Mouse (Mus musculus) intestine, postnatal 0 days (tissue): ENCODE data around the gene Khdc1a. TPM values are rescaled to one million over a fixed set of nuclear protein-coding genes. Genes with fewer than 3 reads are reported as not detected.
"Not testable (repeated sequence)": the region's sequence is repeated elsewhere in the genome, so short reads cannot be mapped to it uniquely, and the experiment has no call there.

ENCODE experiments used
- ATAC-seq: fragments of 200-750 bp; cut with Nextera tagmentation; 2 replicates; pipeline ENCODE4 v1.8.0; 2017; ENCODE audit warnings: mild to moderate bottlenecking, moderate TSS enrichment, moderate library complexity
- H3K27ac ChIP-seq: fragments of 300-500 bp; sonication (generic); 2 replicates; pipeline ENCODE4 v1.5.1; 2014; ENCODE audit warnings: mild to moderate bottlenecking, low read depth, low read length, moderate library complexity
- H3K27me3 ChIP-seq: fragments of 300-500 bp; sonication (generic); replicated peaks from 2 replicates; pipeline ENCODE4 v1.6.1; 2014; ENCODE audit warnings: low read length, mixed read lengths; ENCODE audit not compliant: control insufficient read depth, insufficient read depth
- H3K36me3 ChIP-seq: fragments of 300-500 bp; sonication (generic); 2 replicates; pipeline ENCODE4 v1.6.1; 2014; ENCODE audit warnings: mild to moderate bottlenecking, moderate library complexity; ENCODE audit not compliant: control insufficient read depth, insufficient read depth
- H3K4me1 ChIP-seq: fragments of 300-500 bp; sonication (generic); replicated peaks from 2 replicates; pipeline ENCODE4 v1.6.1; 2014; ENCODE audit warnings: antibody characterized with exemption, low read length, mixed read lengths; ENCODE audit not compliant: control insufficient read depth, insufficient read depth
- H3K4me2 ChIP-seq: fragments of 300-500 bp; sonication (generic); replicated peaks from 2 replicates; pipeline ENCODE4 v1.6.1; 2014; ENCODE audit warnings: low read depth, mild to moderate bottlenecking, moderate library complexity
- H3K4me3 ChIP-seq: fragments of 300-500 bp; sonication (generic); 2 replicates; pipeline ENCODE4 v1.5.1; 2014; ENCODE audit warnings: low read depth, low read length
- H3K9ac ChIP-seq: fragments of 300-500 bp; sonication (generic); 2 replicates; pipeline ENCODE4 v1.6.1; 2014; ENCODE audit warnings: mild to moderate bottlenecking, low read depth, low read length
- H3K9me3 ChIP-seq: fragments of 300-500 bp; sonication (generic); 2 replicates; pipeline ENCODE4 v1.6.1; 2016; ENCODE audit warnings: mixed run types; ENCODE audit not compliant: control insufficient read depth
- CTCF ChIP-seq: sonication (generic); IDR thresholded peaks from 2 replicates; pipeline ENCODE4 v1.5.1; 2016; ENCODE audit warnings: low read depth, mild to moderate bottlenecking, control low read depth, antibody characterized with exemption, moderate library complexity
- WGBS: fragments of 180-500 bp; shearing (Covaris S2); extraction: QIAGEN DNeasy Blood & Tissue Kit; methylation state at CpG from one replicate; pipeline ENCODE4 v1.1.7; 2014; 5-methylcytosine and 5-hydroxymethylcytosine counted together
- polyA plus RNA-seq: library from polyadenylated mRNA; unstranded; fragments of >200 nt; fragmentation: Nextera tagmentation; extraction: Ambion mirVana; gene quantifications from 2 replicates; pipeline ENCODE4 v1.2.1, GENCODE M21; 2015

Khdc1a gene
- polyA plus RNA-seq, 1 experiment from 2014 or later = not detected

- ATAC-seq = no peak
- no peak for TF ChIP-seq CTCF
- Histone ChIP-seq H3K27me3 (no peaks in the 10 kb centered on the region), H3K36me3 (no peaks in the 10 kb centered on the region), H3K4me2 (no peak overlapping the region), H3K4me1 (no peaks in the 10 kb centered on the region), H3K9ac (no peak overlapping the region), H3K4me3 (no peak overlapping the region), H3K27ac (no peak overlapping the region), H3K9me3 (no peaks in the 10 kb centered on the region)
- WGBS = 92% methylated on average over 2 of the region's 2 CpGs
Observed at GRCm38 (mm10) chr1:21315756-21316155, 33.7 kb upstream of the Khdc1a start.

- WGBS = 81% methylated on average over 2 of the region's 2 CpGs
- Histone ChIP-seq H3K4me3 (no peak overlapping the region), H3K9me3 (no peaks in the 10 kb centered on the region), H3K36me3 (no peaks in the 10 kb centered on the region), H3K27ac (no peak overlapping the region), H3K4me2 (no peak overlapping the region), H3K27me3 (no peaks in the 10 kb centered on the region), H3K9ac (no peak overlapping the region), H3K4me1 (no peaks in the 10 kb centered on the region)
- ATAC-seq = no peak
- no peak for TF ChIP-seq CTCF
Observed at GRCm38 (mm10) chr1:21316305-21316704, 33.1 kb upstream of the Khdc1a start.

GRCm38 (mm10) chr1:21318202-21318601 is 31.2 kb upstream of the Khdc1a start:
- no peak overlapping the region for H3K9ac ChIP-seq
- no peak overlapping the region for H3K4me2 ChIP-seq
- no peak for TF ChIP-seq CTCF
- no peak for ATAC-seq
- no peaks in the 10 kb centered on the region for H3K27me3 ChIP-seq
- H3K4me1 ChIP-seq = no peaks in the 10 kb centered on the region
- no peak overlapping the region for H3K27ac ChIP-seq
- H3K36me3 ChIP-seq = no peaks in the 10 kb centered on the region
- H3K9me3 ChIP-seq = no peaks in the 10 kb centered on the region
- no peak overlapping the region for H3K4me3 ChIP-seq

GRCm38 (mm10) chr1:21320271-21320670 is 29.2 kb upstream of the Khdc1a start:
- not testable (repeated sequence) for H3K4me1 ChIP-seq

GRCm38 (mm10) chr1:21321656-21322055 is 27.8 kb upstream of the Khdc1a start:
- H3K9me3 ChIP-seq = no peaks in the 10 kb centered on the region
- H3K36me3 ChIP-seq = no peaks in the 10 kb centered on the region
- H3K4me3 ChIP-seq = no peak overlapping the region
- H3K4me2 ChIP-seq = no peak overlapping the region
- ATAC-seq = no peak
- TF ChIP-seq CTCF = no peak
- H3K27ac ChIP-seq = no peak overlapping the region
- no peak overlapping the region for H3K9ac ChIP-seq
- no peaks in the 10 kb centered on the region for H3K27me3 ChIP-seq
- 97% methylated on average over 1 of the region's 1 CpGs for WGBS
- H3K4me1 ChIP-seq = no peaks in the 10 kb centered on the region

More at GRCm38 (mm10) chr1:21320271-21320670, 29.2 kb upstream of the Khdc1a start:
- H3K36me3 ChIP-seq, H3K4me2 ChIP-seq, H3K9me3 ChIP-seq, H3K27ac ChIP-seq, H3K4me3 ChIP-seq, H3K9ac ChIP-seq, H3K27me3 ChIP-seq, ATAC-seq: not testable (repeated sequence)
- WGBS = 92% methylated on average over 5 of the region's 5 CpGs

- no peak for ATAC-seq
- Histone ChIP-seq H3K4me1 (no peaks in the 10 kb centered on the region), H3K4me2 (no peak overlapping the region), H3K36me3 (no peaks in the 10 kb centered on the region), H3K9ac (no peak overlapping the region), H3K9me3 (no peaks in the 10 kb centered on the region), H3K27ac (no peak overlapping the region), H3K27me3 (no peaks in the 10 kb centered on the region), H3K4me3 (no peak overlapping the region)
- WGBS = 33% methylated on average over 1 of the region's 1 CpGs
- no peak for TF ChIP-seq CTCF
Observed at GRCm38 (mm10) chr1:21323996-21324574, 25.4 kb upstream of the Khdc1a start.

GRCm38 (mm10) chr1:21324633-21325032 is 24.8 kb upstream of the Khdc1a start:
- Histone ChIP-seq H3K27me3 (no peaks in the 10 kb centered on the region), H3K9ac (no peak overlapping the region), H3K9me3 (no peaks in the 10 kb centered on the region), H3K36me3 (no peaks in the 10 kb centered on the region), H3K4me1 (no peaks in the 10 kb centered on the region), H3K4me2 (no peak overlapping the region), H3K4me3 (no peak overlapping the region), H3K27ac (no peak overlapping the region)
- no peak for ATAC-seq
- WGBS = 83% methylated on average over 1 of the region's 1 CpGs
- no peak for TF ChIP-seq CTCF
